Mouse (Mus musculus) right cerebral cortex, postnatal 14 days (tissue): ENCODE results near the gene Atxn2.

ENCODE experiments used
- DNase-seq: peaks from one replicate; pipeline ENCODE4 v3.0.0; 2022

The Atxn2 gene

DNA sequence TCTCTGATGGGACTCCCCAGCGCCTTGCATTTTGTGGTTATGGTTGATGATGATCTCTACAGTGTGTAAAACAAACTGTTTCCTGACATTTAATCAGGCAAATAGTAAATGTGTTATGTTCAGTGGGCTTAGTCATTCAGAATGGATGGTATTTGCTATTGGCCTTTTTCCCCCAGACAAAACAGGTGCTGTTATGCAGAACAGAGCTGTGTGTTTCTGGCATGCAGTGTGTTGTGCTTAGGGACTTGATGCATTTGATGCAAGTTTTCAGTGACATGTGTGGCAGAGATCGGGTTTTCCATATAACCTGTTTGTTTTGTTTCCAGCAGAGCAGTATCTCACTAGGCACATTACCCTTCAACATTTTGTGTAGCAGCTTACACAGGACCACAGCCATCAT lies 56.4 kb downstream of the Atxn2 start:
- DNase-seq: no peak

DNA sequence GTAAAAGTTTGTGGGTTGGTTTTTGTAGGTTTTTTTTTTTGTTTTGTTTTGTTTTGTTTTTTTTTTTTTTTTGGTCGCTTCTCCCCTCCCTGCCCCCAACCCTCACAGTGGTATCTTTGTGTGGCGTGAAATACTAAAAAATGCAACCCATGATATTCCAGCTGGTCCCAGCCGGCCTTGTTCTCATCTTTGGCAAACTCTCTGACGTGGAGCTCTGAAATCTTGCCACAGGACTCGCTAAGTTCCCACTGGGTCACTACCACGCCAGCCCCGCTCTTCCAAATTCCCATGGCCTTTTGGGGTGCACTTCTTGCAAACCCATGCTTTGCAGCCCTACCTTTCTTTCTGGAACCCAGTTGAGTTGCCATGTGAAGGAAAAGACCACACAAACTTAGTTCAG lies 58.7 kb downstream of the Atxn2 start:
- DNase-seq: no peak

DNA sequence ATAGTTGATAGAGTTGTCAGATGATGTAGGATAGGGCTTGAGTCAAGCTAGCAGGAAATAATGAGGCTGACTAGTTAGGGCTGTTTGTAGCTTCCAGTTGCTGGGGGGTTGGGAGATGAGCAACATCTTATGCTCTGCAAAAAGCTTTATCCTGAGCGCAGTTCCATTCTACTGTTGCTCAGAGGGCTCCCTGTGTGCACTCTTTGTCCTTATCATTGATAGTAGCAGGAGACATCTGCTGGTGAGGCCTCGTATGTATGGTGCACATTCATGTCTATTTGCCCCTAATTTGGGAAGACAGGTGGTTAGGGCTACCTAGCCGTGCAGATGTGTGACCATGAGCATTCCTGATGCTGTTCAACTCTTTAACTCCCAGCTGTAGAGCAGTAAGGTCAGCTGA lies 60.5 kb downstream of the Atxn2 start:
- no peak for DNase-seq

DNA sequence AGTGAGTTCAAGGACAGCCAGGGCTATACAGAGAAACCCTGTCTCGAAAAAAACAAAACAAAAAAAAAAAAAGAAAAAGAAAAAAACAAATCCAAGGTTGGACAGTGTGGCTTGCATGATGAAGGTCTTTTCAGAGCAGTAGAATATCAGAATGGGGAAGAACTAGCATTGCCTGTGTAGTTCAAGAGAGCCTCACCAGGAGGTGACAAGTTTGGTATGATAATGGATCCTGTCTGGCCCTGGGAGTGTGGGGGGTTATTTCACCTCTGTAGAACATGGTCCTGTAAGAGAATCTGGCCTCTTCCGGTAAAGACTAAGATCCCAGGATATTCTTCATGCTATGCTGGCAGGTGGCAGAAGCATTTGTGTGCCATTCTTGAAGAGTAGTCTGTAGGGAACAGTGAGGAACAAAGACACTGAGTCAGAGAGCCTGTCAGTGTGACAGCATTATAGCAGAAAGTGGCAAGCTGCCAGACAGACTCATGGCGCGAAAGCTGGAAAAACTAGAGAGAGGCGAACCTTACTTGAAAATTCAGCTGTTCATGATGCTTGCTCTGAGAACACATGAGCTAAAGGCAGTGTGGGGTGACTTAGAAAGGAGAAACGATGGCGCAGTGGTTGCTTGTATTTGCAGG lies 67.5 kb downstream of the Atxn2 start:
- DNase-seq: peak; percentile 68

DNA sequence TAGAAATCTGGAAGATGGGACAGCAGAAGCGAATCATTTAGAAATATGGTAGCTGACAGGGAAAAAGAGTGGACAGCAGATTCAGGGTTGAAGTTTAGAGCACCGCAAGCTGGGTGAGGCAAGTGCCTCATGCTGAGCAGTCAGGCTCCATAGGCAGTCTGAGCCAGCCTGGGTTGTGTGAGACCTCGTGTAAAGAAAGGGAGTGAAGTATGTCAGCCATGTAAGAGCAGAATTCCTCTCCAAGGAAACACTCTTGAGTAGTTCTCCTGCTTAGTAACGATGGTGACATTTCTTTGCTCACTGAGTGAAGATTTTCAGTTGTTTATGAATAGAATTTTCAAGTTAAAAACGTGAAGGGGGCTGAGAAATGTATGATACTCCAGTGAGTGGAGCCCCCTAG lies 69.0 kb downstream of the Atxn2 start:
- no peak for DNase-seq

DNA sequence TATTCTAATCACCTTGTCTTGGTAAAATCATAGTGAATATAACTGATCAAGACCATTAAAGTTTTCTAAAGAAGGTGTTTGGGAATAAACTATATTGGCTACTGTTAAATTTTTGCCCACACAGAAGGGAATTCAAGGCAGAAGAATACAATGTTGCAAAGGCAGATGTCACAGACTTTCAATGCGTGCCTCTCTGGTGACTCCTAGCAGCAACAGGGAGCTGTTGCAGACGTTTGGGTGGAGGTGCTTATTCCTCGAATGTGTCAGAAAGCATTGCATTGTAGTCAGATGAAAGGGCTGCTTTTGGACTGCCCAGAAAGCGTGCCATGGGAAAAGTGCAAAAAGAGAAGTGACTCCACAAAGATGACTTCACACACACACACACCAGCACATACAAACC lies 71.3 kb downstream of the Atxn2 start:
- no peak for DNase-seq

DNA sequence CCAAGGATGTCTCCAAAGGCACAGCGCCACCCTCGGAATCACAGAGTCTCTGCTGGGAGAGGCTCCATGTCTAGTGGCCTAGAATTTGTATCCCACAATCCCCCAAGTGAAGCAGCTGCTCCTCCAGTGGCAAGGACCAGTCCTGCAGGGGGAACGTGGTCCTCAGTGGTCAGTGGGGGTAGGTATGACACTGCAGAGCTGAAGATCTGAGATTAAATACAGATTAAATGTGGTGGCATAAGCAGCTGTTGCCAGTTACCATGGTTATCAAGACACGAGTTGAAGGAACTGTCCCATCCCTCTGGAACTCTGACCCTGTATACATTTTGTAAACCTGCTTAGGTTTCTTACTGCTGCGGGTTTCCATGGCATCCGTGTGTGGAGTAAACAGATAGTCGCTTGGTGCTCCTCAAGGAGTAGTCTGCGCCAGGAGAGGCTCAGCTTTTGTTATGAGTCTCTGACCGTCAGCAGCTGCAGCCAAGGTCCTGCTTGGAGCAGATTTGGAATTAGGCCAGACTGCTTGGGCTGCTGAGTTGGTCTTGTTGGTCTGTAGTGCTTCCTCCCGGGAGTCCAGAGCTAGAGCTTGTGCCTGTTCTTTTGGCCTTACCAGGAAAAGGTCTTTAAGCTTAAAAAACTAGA lies 72.8 kb downstream of the Atxn2 start:
- DNase-seq: no peak

DNA sequence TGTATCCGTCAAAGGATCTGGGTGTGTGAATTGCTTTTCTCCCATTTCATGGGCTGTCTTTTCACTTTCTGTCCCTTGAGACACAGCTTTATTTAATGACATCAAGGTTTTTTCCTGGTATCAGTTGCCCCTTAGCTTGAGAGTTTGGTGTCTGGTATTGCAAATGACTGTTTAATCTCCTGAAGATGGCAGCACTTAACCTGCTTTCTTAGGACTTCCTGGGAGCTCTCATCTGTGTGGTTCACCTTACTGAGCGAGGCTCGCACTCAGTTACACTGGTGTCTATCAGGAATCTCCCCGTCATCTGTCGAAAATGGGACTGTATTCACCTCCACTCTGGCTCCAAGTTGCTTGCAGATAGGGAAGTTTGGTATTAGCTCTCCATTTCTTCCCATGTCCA lies 79.9 kb downstream of the Atxn2 start:
- no peak for DNase-seq

DNA sequence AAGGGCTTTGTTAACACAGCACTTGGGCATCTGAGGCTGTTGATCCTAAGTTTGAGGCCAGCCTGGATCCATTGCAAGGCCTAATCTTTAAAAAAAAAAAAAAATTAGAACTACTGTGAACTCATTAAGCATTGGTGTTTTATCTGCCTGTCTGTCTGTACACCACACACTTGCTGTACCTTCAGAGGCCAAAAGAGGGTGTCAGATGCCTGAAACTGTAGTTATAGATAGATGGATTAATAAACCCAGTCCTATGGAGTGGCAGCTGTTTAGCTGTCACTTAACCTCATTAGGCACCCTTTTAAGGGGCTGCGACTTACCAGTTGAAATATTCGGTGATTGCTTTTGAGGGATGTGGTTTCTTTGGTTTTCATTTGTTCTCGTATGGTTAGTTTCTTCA lies 84.7 kb downstream of the Atxn2 start:
- DNase-seq: no peak

DNA sequence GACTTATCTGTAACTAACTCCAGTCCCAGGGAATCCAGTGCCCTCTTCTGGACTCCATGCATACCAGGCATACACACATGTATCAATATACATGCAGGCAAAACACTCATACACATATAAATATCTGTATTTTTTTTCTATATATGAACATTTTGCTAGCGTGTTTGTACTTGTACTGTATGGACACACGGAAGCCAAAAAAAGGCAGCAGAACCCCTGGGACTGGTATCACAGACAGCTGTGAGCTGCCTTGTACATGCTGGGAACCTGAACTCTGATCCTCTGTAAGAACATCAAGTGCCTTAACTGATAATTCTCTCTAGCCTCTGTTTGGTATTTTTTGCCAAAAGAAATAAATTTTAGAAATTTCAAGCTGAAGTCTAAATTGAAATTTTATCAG lies 87.3 kb downstream of the Atxn2 start:
- DNase-seq: no peak

DNA sequence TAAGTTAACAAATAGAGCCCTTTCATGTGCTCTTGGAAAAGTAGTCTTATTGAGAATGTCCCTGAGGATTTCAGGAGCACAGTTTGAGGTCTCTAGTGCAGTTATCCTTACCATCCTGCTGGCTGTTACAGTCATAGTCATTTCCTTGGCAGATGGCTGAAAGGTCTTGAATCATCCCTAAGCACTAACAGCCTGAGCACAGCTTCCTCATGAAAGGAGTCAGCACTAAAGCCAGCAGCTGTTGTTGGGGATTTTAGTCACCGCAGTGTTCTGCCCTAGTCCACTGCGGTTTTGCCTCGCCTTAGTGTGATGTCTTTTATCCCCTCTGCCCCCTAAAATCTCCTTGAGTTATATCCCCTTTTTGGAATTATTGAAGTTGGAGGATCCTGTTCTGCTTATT lies 96.0 kb downstream of the Atxn2 start:
- DNase-seq: no peak

DNA sequence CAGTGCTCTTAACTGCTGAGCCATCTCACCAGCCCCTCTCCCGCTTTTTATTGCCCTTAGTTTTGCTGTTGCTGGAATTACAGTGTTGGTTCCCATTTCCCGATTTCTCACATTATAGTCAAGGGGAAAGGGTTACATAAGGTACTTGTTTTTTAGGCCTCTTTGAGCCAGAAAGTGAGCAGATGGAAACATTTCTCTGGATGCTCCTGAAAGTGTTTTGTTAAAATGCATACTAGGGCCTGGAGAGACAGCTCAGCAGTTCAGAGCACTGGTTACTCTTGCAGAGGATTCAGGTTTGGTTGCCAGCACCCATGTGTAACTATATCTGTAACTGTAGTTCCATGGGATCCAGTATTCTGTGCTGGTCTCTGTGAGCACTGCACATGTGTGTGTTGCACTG lies 97.1 kb downstream of the Atxn2 start:
- no peak for DNase-seq

DNA sequence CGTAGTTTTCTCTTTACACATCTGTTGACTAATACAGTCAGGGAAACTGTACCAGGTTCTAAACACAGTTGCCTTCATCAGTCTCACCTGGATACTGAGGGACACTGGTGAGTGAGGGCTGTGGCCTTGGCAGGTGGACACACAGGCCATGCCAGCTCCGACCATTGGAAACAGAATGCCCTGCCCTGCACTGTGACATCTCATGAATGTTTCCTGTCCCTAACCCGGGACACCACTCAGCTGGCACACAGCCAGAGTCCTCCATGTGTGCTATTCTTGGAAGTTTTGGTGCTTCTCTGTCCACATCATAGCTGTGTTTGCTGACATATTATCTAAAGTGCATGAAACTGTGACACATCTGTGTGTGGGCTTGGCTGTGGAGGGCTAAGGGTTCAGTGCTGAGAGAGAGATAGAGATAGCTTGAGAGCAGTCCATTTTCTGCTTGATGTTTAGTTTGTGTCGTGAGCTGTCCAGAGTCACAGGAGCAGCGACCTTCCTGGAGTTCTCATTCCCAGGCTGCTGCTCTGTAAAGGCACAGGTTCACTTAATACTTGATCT lies 98.6 kb downstream of the Atxn2 start:
- no peak for DNase-seq

DNA sequence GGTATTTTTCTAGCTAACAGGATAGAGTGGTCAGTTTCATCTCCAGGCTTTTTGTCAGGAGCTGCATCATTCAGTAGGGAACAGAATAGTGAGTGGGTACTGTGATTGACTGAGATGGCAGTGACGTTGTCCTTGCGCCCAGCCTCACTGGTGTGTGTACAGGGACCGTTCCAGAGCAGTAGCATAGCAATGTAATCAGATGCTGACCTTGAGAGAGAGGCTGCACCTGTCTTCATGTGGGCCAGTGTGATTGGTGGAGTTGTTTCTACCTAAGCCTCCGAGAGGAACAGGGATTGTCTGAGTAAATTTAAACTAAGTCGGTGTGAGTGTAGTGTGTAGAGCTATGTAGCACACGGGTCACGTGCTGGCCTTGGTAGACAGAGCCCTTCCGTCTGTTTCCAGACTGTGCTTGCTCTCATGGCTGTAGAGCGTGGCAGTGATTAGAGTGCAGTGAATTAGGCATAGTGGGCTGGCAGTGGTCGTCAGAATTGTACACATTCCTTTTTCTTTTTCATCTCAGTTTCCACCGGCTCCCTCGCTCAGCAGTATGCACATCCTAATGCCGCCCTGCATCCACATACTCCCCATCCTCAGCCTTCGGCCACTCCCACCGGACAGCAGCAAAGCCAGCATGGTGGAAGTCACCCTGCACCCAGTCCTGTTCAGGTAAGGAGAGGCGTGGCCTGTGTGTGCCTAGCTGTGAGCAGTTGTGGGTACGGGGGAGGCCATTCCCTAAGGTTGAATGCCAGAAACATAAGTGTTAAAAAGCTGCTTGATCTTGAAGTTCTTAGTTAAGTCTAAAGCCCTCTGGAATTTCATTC lies 99.4 kb downstream of the Atxn2 start:
- no peak for DNase-seq

DNA sequence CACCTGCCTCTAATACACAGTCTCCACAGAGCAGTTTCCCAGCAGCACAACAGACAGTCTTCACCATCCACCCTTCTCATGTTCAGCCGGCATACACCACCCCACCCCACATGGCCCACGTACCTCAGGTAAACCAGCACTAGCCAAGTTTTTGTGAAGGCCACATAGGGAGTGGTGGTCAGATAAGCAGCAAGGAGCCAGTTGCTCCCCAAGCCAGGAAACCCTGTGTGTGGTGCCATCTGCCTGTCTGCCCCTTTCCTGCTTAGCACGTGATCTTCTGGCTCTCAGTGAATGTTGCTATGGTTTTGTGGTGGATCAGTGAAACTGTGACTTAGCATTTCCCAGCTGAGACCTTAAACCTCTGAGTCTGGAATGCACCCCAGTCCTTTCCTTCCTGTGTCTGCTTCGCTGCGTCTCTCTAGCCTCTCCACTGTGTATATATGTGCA lies 100.4 kb downstream of the Atxn2 start:
- DNase-seq: no peak

DNA sequence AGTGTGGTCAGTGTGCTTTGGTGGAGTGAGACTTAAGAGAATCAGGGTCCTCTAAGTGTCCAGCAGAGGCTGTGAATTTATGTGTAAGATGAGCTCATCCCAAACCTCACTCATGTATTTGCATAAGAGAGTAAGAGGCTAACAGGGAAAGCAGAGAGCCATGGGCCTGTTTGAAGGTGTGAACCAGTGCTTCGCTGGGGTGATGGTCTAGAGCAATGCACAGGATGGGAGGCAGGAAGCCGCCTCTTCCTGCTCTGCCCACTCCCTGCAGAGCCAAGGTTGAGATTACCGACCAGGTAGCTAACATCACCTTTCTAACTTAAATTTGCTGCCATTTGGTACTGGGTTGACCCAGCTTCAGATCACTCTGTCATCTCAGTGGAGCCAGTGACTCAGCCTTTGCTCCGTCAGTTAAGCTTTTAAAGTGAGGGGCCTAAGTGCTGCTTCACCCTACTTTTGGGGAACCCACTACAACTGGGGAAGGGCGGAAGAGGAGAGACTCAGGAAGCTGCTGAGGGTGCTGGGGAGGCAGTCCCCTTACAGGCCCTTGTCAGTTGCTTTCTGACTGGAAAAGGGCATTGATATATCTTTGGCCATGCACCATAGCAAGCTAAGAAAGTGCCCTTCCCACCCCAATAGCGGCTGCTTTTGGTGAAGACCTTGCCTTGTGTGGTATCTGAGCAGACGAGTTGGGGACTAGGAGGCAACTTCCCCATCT lies 101.5 kb downstream of the Atxn2 start:
- no peak for DNase-seq

DNA sequence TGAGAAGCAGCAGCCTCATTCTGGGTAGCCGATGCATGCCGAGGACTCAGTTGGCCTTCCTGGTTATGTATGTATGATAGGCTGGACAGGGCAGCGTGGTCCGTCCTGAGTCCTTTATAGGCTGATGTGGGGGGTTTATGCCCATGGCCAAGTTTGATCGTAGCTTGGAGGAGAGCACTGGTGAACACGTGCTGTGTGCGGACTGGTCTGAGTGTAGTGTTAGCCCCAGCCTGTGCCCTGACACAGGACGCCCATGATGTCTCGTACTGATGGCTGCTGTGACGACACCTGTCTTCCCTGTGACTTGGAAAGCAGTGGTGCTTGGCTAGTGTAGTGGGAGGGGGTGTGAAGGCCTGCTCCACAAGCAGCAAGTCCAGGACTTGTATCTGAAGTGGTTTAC lies 102.6 kb downstream of the Atxn2 start:
- no peak for DNase-seq

DNA sequence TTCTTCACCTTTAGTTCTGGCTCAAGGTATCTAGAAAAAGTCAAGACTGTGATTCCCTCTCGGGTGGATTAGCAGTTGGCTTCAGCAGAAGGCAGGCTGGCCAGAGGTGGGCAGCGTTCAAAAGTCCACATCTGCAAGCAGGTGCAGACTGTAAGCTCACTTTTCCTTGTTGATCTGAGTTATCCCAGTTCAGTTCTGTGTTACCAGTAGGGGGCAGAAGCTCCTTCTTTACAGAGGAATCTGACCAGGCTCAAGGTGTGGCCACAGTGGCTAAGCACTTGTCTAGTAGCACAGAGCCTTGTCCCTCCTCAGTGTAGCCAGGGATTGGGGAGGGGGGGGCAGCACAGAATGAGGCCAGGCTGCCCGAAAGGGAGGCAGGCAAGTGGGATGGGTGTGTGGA lies 103.9 kb downstream of the Atxn2 start:
- peak; percentile 57 for DNase-seq

DNA sequence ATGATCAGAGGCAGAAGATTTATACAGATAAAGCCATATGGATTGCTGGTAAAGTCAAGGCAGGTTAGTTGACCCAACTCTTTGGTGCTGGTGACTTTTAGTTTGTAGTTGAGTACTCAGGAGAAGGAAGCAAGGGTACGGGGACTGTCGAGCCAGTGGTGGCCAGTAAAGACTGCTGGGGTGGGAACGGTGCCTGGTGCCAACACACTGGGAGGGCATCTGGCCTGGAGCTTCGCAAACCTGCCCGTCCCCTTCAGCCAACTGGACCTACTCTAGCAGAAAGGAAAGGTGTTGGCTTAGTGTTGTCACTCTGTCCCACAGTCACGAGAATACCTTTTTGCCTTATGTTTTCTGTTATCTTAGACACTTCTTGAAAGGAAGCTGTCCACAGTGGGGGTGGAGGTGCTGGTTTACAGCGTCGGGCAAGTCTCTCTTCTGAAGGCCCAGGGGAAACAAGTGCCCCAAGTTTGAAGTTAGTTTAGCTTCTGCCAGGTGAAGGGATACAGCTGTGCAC lies 104.8 kb downstream of the Atxn2 start:
- no peak for DNase-seq

DNA sequence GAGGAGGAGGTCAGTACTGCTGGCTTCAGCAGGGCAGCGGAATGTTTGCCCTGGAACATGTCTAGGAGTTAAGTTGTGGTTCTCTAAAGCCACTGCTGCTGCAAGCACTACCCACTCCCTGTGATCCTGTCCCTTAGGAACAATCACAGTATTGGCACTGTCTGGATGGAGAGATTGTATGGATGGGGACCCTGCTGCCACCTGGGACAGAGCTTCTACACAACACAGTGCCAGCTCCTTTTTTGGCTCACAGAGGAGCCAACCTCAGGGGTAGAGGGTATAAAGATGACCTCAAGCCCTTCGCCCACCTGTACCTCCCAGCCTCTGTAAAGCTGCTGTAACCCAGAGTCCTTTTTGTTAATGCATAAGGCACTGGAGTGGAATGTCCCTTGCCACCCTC lies 105.5 kb downstream of the Atxn2 start:
- no peak for DNase-seq

DNA sequence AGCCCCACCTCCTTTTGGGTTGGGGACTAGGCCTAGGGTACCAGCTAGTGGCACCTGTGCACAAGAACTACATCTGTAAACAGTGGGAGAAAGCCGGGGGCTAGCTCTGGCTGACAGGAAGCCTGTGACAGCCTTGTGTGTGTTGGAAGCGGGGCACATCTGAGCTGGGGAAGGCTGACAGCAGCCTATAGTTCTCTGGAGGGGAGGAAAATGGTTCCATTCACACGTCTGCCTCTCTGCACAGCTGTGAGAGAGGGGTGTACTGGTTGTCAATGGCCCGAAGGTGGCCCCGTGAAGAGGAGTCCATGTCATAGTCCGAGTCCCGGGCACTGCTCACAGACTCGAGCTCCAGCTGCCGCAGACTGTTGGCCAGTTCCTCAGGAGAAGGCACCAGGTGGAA lies 106.4 kb downstream of the Atxn2 start:
- no peak for DNase-seq

DNA sequence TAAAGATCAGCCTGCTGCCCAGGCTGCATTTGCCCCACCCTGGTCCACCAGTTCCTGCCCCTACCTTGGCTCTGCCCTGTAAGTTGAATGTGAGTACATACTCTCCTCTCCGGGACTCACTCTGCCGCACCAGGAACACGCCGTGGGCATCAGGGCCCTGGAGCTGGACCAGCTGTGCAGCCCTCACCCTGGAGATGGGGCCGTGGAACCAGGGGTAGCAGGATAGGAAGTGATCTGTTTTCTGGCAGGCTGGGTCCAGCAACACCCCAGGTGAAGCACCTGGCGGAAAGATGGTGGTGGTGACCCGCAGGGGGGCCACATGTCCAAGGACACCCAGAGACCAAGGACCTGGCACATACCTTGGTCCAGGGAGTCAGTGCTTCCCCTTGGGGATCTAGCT lies 107.3 kb downstream of the Atxn2 start:
- DNase-seq: no peak

DNA sequence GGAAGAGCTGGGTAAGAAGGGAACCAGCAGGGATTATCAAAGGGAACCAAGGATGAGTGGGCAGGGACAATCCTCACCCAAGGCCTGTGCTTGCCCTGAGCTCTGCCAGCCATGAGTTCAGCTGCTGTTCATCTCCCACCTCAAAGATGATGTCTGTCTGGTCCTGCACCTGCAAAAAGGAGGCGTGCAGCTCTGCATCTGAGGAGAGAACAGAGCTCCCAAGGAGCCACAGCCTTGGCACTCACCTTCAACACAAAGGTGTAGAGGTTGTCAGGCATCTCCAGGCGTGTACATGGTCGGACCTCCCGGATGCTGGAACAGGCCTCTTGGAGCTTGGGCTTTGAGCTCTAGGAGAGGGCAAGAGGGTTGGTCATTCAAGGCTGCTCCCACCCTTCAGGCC lies 107.7 kb downstream of the Atxn2 start:
- DNase-seq: no peak
